Mouse (Mus musculus) neural tube, embryonic 12.5 days (tissue): ENCODE data around the gene Fam222b. TPM values are rescaled to one million over a fixed set of nuclear protein-coding genes. Genes with fewer than 3 reads are reported as not detected.

Experiments used
- ATAC-seq: fragments of 200-750 bp; cut with Nextera tagmentation; 2 replicates; pipeline ENCODE4 v1.8.0; 2017; ENCODE audit warnings: low read depth, mild to moderate bottlenecking, moderate TSS enrichment, moderate library complexity; ENCODE audit not compliant: low FRiP score
- H3K27ac ChIP-seq: fragments of 300-500 bp; sonication (generic); 2 replicates; pipeline ENCODE4 v1.5.1; 2016
- H3K27me3 ChIP-seq: fragments of 300-500 bp; sonication (generic); replicated peaks from 2 replicates; pipeline ENCODE4 v1.6.1; 2016; ENCODE audit warnings: mild to moderate bottlenecking
- H3K36me3 ChIP-seq: fragments of 300-500 bp; sonication (generic); 2 replicates; pipeline ENCODE4 v1.6.1; 2016; ENCODE audit warnings: mild to moderate bottlenecking
- H3K4me1 ChIP-seq: fragments of 300-500 bp; sonication (generic); 2 replicates; pipeline ENCODE4 v1.6.1; 2016
- H3K4me2 ChIP-seq: fragments of 300-500 bp; sonication (generic); replicated peaks from 2 replicates; pipeline ENCODE4 v1.6.1; 2016; ENCODE audit warnings: mild to moderate bottlenecking
- H3K4me3 ChIP-seq: fragments of 300-500 bp; sonication (generic); 2 replicates; pipeline ENCODE4 v1.5.1; 2016
- H3K9ac ChIP-seq: fragments of 300-500 bp; sonication (generic); 2 replicates; pipeline ENCODE4 v1.6.1; 2016; ENCODE audit warnings: mild to moderate bottlenecking
- H3K9me3 ChIP-seq: fragments of 300-500 bp; sonication (generic); 2 replicates; pipeline ENCODE4 v1.6.1; 2016; ENCODE audit warnings: mild to moderate bottlenecking
- WGBS: fragments of 180-500 bp; shearing (Covaris S2); methylation state at CpG from one replicate; pipeline ENCODE4 v1.1.7; 2016; 5-methylcytosine and 5-hydroxymethylcytosine counted together
- microRNA counts: library from miRNA; unstranded; fragments of <30 nt; microRNA quantifications from one replicate; lab custom pipeline; 2017
- microRNA-seq: library from miRNA; unstranded; fragments of <30 nt; microRNA quantifications from one replicate; pipeline ENCODE4, GENCODE M21; 2017
- polyA plus RNA-seq: library from polyadenylated mRNA; unstranded; fragments of >200 nt; fragmentation: Nextera tagmentation; extraction: Ambion mirVana; gene quantifications from 2 replicates; pipeline ENCODE4 v1.2.1, GENCODE M21; 2016

Fam222b gene
- polyA plus RNA-seq, 1 experiment from 2014 or later: 27.9 TPM

DNA sequence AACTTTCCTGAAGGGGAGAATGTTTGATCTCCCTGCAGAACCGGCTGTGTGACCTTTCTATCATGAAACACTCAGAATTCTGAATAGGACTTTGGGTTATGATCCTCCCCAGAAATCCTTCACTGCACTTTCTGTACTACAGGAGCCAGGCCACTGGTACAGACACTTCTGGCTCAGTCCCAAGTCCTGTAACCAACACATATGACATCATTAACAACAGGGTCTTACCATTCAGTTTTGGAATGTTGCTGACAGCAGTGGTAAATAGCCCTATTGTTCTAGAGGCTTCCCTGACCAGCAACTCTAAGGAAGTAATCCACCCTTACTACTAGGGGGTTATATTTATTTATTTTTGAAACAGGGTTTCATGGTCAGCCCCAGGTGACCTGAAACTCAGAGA is 98.7 kb downstream of the Fam222b start, which contains the start of gene Proca1:
Gene Proca1, plus strand, starts transcription at position 280 of the 400 bp plus-strand sequence.
- H3K4me2 ChIP-seq: peak within 1 kb of the TSS; percentile 51
- ATAC-seq: no peak
- no peak within 1 kb of the TSS for H3K9ac ChIP-seq
- 95% methylated on average over 1 of the region's 1 CpGs for WGBS
- H3K4me3 ChIP-seq: no peak within 1 kb of the TSS
- peaks cover 22% of the 10 kb centered on the region for H3K4me1 ChIP-seq
- no peaks in the 10 kb centered on the region for H3K27me3 ChIP-seq
- peaks cover 32% of the 10 kb centered on the region for H3K36me3 ChIP-seq
- H3K9me3 ChIP-seq: no peaks in the 10 kb centered on the region
- no peak within 1 kb of the TSS for H3K27ac ChIP-seq

DNA sequence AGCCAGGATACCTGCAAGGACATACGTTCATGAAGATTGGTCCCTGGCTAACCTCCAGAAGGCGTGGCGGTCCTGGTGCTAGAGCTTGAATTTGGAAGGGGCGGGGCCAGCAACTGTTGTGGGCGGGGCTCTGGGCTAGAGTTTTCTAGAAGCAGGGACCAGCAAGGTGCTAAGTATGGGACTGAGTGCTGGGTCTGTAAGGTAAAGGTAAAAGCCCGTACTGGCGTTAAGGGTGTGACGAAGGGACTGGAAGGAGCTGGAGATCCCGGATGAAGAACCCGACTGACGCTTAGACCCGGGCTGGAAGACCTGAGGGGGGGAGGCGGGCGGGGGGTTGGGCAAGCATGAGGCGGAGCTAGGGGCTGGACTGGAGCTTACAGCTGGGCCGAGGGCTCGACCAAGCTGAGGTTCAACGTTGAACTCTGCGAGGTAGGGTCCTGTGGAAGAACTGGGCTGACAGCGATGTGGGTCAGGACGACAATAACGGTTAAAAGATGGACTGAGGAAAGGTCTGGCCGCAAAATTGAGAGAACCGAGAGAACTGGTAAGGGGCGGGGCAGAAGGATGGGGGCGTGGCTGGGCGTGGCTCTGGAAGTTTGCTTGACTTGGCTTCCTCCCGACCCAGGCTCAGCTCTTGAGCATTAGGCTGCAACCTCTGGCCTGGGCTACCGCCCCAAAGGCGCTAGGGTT is 100.1 kb downstream of the Fam222b start:
- peak; percentile 51 for ATAC-seq
- Histone ChIP-seq H3K9me3 (no peaks in the 10 kb centered on the region), H3K9ac (no peak overlapping the region), H3K4me1 (peaks cover 20% of the 10 kb centered on the region), H3K4me3 (peak overlapping the region; percentile 23), H3K36me3 (peaks cover 32% of the 10 kb centered on the region), H3K4me2 (peak overlapping the region; percentile 51), H3K27ac (no peak overlapping the region), H3K27me3 (no peaks in the 10 kb centered on the region)
- 6% methylated on average over 30 of the region's 30 CpGs for WGBS

DNA sequence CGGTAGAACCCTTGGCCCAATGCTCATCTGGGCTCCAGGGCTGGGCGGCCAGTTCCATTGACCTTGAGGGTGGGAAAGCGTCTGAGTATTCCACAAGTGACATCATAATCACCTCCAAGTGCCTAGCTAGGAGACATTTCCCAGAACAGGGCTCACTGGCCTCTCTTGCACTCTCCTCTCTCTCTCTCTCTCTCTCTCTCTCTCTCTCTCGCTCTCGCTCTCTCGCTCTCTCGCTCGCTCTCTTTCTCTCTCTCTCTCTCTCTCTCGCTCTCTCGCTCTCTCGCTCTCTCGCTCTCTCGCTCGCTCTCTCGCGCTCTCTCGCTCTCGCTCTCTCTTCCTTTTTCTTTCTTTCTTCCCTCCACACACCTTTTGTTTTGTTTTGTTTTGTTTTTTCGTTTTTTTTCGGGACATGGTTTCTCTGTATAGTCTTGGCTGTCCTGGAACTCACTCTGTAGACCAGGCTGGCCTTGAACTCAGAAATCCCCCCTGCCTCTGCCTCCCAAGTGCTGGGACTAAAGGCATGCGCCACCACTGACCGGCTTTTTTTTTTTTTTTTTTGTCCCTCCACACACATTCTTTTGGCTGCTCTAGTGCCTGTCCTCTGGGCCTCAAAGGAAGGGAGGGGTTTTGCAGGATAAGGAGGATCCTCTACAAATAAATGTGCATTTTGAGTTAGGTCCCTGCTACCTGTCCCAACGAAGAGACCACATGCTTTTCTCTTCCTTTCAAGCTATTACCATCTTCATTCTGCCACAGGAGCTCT is 100.8 kb downstream of the Fam222b start:
- Histone ChIP-seq H3K4me3 (peak overlapping the region; percentile 23; the same call in 1 of the 2 replicates), H3K36me3 (peaks cover 32% of the 10 kb centered on the region), H3K27ac (no peak overlapping the region), H3K4me1 (peaks cover 13% of the 10 kb centered on the region), H3K4me2 (peak overlapping the region; percentile 51), H3K27me3 (no peaks in the 10 kb centered on the region), H3K9me3 (no peaks in the 10 kb centered on the region), H3K9ac (no peak overlapping the region)
- no peak for ATAC-seq
- 68% methylated on average over 23 of the region's 23 CpGs for WGBS

DNA sequence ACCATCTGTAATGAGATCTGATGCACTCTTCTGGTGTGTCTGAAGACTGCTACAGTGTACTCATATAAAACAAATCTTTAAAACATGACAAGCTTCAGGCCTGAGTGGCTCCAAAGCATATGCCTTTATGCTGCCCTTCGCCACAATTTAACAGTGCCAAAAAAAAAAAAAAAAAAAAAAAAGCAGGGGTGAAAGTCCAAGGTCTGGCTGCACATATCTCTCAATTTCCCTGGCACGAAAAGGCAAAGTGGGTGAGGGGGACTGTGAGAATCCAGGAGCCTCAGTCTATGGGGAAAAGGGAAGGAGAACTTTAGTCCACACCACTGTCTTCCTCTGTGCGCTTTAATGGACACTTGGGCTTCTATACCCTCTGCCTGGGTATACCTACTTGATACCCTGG is 107.9 kb downstream of the Fam222b start:
- 100% methylated on average over 3 of the region's 3 CpGs for WGBS
- no peaks in the 10 kb centered on the region for H3K9me3 ChIP-seq
- no peak overlapping the region for H3K4me2 ChIP-seq
- H3K27me3 ChIP-seq: no peaks in the 10 kb centered on the region
- no peak overlapping the region for H3K4me3 ChIP-seq
- no peak overlapping the region for H3K27ac ChIP-seq
- H3K36me3 ChIP-seq: peaks cover 24% of the 10 kb centered on the region
- peaks cover 32% of the 10 kb centered on the region for H3K4me1 ChIP-seq
- ATAC-seq: no peak
- H3K9ac ChIP-seq: no peak overlapping the region

DNA sequence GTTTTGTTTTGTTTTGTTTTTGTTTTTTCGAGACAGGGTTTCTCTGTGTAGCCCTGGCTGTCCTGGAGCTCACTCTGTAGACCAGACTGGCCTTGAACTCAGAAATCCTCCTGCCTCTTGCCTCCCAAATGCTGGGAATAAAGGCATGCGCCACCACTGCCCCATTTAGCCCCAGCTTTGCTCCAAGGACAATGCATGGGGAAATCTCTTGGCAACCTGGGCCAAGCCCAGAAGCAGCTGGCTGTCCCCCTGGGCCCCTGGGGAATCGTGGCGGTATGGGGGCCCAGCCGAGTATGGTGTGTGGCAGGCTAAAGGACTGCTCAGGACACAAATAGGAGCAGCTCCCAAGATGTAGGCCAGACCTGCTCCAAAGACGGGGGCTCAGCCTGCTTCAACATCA is 109.8 kb downstream of the Fam222b start:
- Histone ChIP-seq H3K4me1 (peaks cover 32% of the 10 kb centered on the region), H3K9ac (no peak overlapping the region), H3K27ac (peak overlapping the region; percentile 76; the same call in 1 of the 2 replicates), H3K4me2 (no peak overlapping the region), H3K9me3 (no peaks in the 10 kb centered on the region), H3K4me3 (no peak overlapping the region), H3K27me3 (no peaks in the 10 kb centered on the region), H3K36me3 (peaks cover 43% of the 10 kb centered on the region)
- 51% methylated on average over 6 of the region's 6 CpGs for WGBS
- ATAC-seq: no peak

DNA sequence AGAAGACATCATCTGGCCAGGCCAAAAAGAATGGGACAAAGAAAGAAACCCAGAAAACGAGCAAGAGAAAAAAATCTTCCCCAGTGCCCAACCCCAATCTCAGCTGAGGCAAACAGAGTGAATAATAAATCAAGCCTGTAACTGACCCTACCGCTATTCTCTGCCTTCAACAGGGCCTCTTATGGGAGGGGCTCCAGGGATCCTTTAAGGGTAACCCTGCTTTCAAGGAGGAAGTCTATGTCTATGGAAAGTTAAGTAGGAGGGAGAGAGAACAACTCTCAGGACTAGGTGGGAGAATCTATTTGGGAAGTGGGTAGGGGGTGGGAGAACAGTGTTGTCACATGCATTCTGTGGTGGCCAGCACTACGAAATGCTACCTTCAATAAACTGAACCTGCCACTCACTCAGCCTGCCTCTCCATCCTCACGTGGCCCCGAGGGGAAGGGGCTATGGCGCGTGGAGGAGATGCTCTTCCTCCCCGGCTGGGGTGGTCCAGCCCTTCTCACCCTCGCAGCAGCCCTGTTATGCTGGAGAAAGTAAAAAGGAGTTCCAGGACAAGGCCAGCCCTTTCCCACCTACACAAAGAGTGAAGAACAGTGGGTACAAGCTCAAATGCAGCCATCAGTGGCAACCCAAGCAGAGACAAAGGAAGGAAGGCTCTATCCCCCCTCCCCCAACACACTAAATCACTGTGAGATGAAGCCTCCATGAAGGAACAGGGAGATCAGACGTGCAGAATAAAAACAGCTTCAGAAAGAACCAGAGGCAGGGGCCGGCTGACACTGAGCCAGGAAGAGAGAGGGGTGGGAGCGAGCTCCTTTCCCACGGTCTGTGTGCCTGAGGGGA is 111.1 kb downstream of the Fam222b start:
- H3K9ac ChIP-seq: 0 out of 2 replicates have a peak overlapping the region, but pooled peaks have one; percentile 2
- H3K36me3 ChIP-seq: peaks cover 56% of the 10 kb centered on the region

More for the DNA sequence above, 111.1 kb downstream of the Fam222b start:
- peak overlapping the region; percentile 30 for H3K4me2 ChIP-seq
- WGBS: 25% methylated on average over 13 of the region's 13 CpGs
- H3K27ac ChIP-seq: peak overlapping the region; percentile 76
- no peaks in the 10 kb centered on the region for H3K9me3 ChIP-seq
- H3K27me3 ChIP-seq: no peaks in the 10 kb centered on the region
- ATAC-seq: peak; percentile 74
- no peak overlapping the region for H3K4me3 ChIP-seq
- H3K4me1 ChIP-seq: peaks cover 32% of the 10 kb centered on the region

MicroRNAs encoded within 50 kb of the gene (microRNA counts, 519-probe panel; counts per million panel counts)
- microRNA mmu-miR-144 (lab: Ali Mortazavi, UCI) (342 counts per million, percentile 67 among the panel's probes with 10 or more counts), microRNA mmu-miR-451 (lab: Ali Mortazavi, UCI) (342 counts per million, percentile 67 among the panel's probes with 10 or more counts)

Small RNAs within 50 kb of the gene (microRNA-seq; reads per million reads assigned to microRNA genes)
- 15.5 reads per million, percentile 26 among the genes with 10 or more reads in this experiment for gene Mir144
- not detected for gene Mir451a
- not detected for gene Mir451b
- gene Mir7653: not detected

Other genes with a start within 250 kb of the Fam222b start
- gene Pipox, start 200.6 kb upstream of the Fam222b start, polyA plus RNA-seq: 2.7 and 4.7 TPM in 2 replicates
- 48.5 and 51.4 TPM in 2 replicates for gene Sez6, start 163.9 kb upstream of the Fam222b start, polyA plus RNA-seq
- gene Phf12, start 111.9 kb upstream of the Fam222b start, polyA plus RNA-seq: 29.5 and 29.7 TPM in 2 replicates
- 24.5 and 29.0 TPM in 2 replicates for gene Dhrs13, start 62.4 kb upstream of the Fam222b start, polyA plus RNA-seq
- gene Flot2, start 56.7 kb upstream of the Fam222b start, polyA plus RNA-seq: 74.8 and 81.0 TPM in 2 replicates
- gene Eral1, start 14.3 kb upstream of the Fam222b start, polyA plus RNA-seq: 29.7 and 32.4 TPM in 2 replicates
- 153 and 174 TPM in 2 replicates for gene Traf4, start 70.9 kb downstream of the Fam222b start, polyA plus RNA-seq
- 10.2 and 11.1 TPM in 2 replicates for gene Nek8, start 82.0 kb downstream of the Fam222b start, polyA plus RNA-seq
- 8.2 and 10.5 TPM in 2 replicates for gene Tlcd1, start 82.1 kb downstream of the Fam222b start, polyA plus RNA-seq
- gene Rpl23a, start 88.9 kb downstream of the Fam222b start, polyA plus RNA-seq: 895 and 982 TPM in 2 replicates
- gene Rab34, start 93.8 kb downstream of the Fam222b start, polyA plus RNA-seq: 71.0 and 76.5 TPM in 2 replicates
- 2.5 and 2.9 TPM in 2 replicates for gene Proca1, start 98.7 kb downstream of the Fam222b start, polyA plus RNA-seq
- gene Sdf2, start 151.1 kb downstream of the Fam222b start, polyA plus RNA-seq: 59.8 and 60.8 TPM in 2 replicates
- gene Supt6, start 151.3 kb downstream of the Fam222b start, polyA plus RNA-seq: 34.0 and 40.5 TPM in 2 replicates
- gene 2610507B11Rik, start 167.1 kb downstream of the Fam222b start, polyA plus RNA-seq: 64.9 and 72.4 TPM in 2 replicates
- 0.20 and 0.52 TPM in 2 replicates for gene BC030499, start 196.2 kb downstream of the Fam222b start, polyA plus RNA-seq
- 33.6 and 34.2 TPM in 2 replicates for gene Spag5, start 206.9 kb downstream of the Fam222b start, polyA plus RNA-seq
- 16.8 and 17.2 TPM in 2 replicates for gene Aldoc, start 228.3 kb downstream of the Fam222b start, polyA plus RNA-seq
- gene Pigs, start 233.8 kb downstream of the Fam222b start, polyA plus RNA-seq: 66.4 and 73.6 TPM in 2 replicates
- gene Unc119, start 248.8 kb downstream of the Fam222b start, polyA plus RNA-seq: 80.8 and 89.3 TPM in 2 replicates